Mouse (Mus musculus) heart, adult 11 months (tissue): ENCODE measurements around the gene Popdc2.
"Not testable (repeated sequence)": the region's sequence is repeated elsewhere in the genome, so short reads cannot be mapped to it uniquely, and the experiment has no call there.

ENCODE experiments used
- DNase-seq: peaks from one replicate; pipeline ENCODE4 v3.0.0; 2022

The Popdc2 gene

DNA sequence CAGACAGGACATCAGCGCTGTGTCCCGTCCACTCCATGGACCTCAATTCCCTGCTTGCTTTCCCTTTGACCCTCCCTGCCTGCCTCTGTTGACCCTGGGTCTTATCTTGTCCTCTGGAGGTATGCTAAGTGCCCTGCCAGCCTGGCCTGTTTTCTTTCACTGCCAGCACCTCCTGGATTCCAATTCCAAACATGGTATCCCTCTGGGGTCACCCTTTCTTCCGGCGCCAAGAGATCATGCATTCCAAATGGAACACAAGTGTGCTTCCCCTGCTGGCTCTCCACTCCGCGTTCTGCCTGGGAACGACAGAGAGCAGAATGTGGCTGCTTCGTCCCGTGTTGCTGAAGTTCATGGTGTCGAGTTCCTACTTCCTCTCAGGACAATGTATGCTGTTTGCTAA is at the start of gene Popdc2:
Gene Popdc2, plus strand, starts transcription at position 277 of the 400 bp plus-strand sequence.
- peak; percentile 99 for DNase-seq

DNA sequence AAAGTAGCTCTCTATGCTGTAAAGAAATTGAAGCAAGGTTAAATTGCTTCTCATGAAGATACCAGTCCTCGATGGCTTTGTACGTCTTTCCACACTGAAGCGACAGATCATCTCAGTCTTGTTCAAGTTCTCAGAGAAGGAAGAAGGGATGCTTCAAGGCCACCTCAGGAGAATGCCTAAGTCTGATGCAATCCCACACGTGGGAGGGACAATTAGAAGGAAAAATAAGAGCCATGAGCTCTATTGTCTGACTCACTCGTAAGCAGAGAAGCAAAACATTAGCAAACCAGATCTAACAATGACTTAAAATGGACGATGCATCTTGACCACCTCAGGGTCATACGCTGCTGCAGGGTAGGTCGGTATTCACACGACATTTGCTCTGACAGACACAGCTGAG is 43.5 kb upstream of the Popdc2 start:
- no peak for DNase-seq

DNA sequence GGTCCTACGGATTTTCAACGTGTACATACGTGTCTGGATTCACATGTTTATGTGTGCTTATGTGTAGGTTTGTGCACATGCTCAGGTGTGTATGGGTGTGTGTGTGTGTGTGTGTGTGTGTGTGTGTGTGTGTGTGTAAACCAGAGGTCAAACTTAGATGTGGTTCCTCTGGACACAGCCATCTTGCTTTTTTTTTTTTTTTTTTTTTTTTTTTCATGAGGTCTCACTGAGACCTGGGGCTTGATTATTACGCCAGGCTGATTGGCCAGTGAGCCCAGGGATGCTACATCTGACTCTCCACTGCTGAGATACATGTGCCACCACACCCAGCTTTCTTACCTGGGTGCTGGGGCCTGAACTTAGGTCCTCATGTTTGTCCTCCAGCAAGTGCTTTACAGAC is 42.9 kb upstream of the Popdc2 start:
- no peak for DNase-seq

DNA sequence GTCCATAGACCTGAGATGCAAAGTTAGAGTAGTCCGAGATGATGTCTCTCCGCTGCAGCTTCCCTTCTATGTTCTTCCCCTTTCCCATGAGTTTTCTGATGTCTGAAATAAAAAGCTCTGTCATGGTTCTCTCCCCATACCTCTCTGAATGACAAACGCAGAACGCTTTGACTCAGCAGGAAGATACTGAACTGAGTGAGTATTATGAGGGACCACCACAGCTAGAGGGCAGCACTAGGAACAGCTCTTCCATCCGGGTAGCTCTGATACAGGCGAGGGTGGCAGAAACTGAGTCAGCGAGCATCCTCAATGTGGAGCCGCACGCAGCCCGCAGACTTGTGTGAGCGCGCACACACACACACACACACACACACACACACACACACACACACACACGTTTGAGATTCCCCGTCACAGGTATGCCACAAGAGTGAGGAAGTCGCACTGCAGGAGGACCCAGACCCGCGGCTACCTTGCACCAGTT is 40.5 kb upstream of the Popdc2 start:
- DNase-seq: no peak

DNA sequence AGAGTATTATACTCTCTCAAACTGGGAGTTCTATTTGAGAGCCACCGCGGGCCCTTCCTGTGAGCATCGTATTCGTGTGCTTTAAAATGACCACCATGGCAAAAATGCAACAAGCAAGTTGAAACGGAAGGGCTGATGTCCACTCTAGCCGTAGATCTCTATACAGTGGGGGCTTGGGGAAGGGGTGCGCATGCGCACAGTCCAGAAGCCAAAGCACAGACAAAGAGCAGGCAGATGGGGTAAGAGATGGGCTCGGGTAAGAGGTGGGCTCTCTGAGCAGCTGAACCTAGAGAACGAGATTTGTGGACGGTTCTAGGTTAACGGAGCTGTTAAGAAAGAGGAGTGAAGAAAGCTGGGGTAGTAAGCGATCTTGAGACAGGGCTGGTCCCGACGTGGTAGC is 37.7 kb upstream of the Popdc2 start:
- DNase-seq: no peak

DNA sequence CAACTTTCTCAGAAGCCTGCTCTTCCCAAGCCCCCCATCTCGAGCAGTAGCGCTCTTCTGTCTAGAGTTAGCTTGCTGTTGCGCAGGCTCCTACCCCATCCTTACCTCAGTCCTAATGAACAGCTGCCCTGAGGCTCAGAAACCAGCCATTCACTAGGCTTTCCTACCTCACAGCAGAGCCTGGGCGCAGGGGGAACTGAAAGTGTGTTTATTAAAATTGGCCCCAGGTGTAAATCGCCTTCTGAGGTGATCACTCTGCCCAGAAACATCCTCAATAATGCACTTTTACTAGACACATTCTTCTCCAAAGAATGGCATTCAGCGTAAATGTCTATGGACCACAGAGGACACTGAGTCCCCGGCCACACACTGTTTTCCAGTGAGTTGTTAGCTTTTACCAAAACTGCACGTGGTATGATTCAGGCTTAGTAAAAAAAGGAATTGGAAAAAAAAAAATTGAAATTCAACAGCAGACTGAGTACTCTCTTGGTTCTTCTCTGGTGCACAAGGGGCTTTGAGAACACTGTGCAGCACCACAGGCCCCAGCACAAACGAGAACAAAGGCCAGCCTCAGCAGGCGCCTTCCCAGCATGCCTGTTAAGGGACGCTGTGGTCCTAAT is 35.1 kb upstream of the Popdc2 start:
- no peak for DNase-seq

DNA sequence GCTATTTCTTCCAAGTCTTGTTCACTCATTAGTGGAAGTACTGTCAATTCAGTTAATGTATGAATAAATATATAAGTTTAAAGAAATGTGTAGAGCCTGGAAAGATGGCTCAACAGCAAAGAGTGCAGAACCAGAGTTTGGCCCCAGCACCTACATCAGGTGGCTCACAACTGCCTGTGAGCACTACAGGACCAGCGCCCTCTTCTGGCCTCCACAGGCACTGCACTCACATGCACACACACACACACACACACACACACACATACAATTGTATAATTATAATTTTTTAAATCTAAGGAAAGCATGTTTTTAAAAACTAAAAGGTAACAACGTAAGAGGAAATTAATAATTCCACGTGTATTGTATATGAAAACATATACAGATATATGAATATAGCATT is 32.7 kb upstream of the Popdc2 start:
- DNase-seq: no peak

DNA sequence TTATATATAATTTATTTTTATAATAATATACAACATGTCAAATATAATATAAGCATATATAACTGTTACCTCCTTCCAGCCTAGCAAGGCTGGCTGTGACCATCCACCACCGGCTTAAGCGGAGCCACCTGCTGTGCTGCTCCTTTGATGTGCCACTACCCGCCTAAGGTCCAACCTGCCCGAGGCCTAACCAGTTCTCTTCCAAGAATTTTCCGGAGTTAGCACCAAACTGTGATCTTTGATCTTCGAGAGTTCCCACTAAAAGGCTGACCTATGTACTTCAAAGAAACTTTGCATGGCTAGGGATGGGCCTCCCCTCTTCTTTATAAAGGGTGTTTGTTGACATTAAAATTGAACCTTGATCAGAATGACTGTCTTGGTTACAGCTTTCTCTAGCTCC is 27.6 kb upstream of the Popdc2 start:
- DNase-seq: no peak

DNA sequence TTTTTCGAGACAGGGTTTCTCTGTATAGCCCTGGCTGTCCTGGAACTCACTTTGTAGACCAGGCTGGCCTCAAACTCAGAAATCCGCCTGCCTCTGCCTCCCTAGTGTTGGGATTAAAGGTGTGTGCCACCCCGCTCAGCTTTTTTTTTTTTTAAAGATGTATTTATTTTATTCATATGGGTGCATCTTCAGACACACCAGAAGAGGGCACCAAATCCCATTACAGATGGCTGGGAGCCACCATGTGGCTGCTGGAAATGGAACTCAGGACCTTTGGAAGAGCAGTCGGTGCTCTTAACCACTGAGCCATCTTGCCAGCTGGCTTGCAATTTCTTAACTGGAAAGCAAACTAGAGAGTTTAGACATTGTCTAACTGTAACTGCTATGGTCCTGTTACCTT is 23.9 kb upstream of the Popdc2 start:
- DNase-seq: not testable (repeated sequence)

DNA sequence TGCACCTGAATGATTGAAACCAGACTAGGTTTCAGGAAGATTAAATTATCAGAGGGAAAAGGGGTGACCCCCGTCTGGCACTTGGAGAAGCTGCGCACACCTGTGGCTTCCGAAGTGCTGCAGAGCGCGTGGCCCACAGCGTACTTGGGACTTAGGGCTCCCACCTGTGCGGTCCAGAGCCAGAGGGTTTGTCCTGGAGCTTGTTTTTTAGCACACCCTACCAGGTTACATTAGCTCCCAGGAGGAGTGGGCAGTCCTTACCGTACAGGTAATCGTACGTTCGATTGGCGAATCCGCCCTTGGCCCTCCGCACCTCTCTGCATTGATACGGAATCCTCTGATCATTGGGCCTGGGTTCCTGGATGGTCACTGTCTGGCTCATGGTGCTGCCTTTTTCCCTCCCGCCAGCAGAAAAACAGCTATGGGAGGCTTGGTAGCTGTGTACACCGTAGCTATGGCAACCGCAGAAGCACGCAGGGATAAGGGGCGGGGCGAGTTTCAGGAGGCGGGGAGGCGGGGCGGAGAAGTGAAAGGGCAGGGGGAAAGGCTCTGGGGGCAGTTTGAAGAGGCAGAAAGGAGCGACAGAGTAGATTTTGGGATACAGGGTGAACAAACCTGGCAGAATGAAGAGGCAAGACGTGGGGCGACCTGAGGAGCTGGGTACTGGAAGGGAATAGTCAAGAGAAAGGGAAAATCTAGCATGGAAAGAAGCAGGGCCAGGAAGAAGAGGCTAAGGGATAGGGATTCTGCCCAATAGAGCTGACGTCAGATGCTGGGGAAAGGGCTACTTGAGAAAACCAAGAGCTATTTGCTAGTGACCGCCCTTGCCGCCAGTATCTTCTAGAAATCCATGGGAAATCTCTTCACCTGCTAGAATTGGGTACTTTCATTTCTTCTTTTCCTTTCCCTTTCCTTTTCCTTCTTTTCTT is 20.3 kb upstream of the Popdc2 start, which contains the start of gene Maats1:
Gene Maats1, minus strand, starts transcription at position 748 of the 929 bp plus-strand sequence.
- peak; percentile 98 for DNase-seq

DNA sequence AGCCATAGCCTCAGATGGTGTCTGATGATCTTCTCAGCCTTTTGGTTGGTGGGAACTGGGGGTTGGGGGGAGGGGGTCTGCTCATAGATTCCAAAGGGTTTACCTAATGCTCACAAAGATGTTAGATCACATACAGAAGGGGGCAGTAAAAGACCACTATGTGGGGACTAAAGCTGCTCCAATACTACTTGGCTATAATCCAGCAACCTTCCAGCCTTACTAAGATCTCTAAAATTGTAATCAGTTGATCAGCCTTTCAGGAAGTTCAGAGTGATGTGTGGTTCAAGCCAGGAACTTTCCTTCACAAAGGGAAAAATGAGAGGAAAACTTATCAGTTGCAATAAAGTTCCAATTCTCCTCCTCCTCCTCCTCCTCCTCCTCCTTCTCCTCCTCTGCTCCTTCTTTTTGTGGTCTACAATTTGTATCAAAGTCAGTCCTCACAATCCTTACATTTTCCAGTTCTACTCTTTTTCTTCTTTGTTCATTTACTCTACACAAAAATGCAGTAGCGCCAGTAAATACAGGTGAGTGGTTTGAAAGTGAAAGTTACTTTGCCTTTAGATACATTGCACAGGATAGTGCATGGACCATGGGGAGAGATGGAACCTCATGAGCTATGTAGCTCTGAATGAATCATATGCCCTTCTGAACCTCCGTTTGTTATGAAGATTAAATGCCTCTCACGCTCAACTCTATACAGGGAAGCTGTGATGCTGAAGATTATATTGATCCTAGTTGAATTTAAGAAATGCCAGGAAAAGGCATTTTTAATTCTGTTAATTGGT is 16.9 kb upstream of the Popdc2 start:
- peak; percentile 79 for DNase-seq

DNA sequence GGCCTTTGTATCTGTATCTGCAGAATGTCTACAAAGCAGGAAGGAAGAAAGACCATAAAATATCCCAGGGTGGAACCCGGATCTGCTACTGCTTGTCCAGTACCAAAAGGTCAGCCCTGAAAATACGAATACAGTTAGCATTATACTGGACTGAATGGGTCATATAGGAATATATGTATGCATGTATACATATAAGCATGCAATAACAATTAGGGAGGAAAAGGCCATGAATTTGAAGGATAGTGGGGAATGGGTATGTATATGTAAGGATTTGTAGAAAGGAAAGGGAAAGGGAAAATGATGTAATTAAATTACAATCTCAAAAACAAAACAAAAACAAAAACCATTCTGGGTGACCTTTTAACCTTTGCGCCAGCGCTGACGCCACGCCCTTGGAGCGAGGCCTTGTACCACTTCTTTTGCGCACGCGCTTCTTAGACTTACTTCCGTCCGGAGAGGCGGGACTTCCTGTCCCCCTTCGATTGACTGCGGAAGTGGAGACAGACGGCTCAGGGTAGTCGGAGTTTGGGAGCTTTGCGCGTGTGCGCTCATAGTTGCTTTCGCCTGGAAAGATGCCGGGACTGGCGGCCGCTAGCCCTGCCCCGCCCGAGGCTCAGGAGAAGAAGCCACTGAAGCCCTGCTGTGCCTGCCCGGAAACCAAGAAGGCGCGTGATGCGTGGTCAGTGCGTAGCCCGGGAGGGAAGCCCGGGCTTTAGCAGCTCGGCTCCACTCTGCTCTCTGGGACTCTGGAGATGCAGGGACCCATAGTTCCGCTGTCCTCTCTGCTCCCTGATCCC is 15.3 kb upstream of the Popdc2 start, which contains the start of the genes Cox17 and Gm21987:
Gene Cox17, plus strand, starts transcription at position 463 of the 797 bp plus-strand sequence.
Gene Gm21987, plus strand, starts transcription at position 512 of the 797 bp plus-strand sequence.
- peak; percentile 100 for DNase-seq

DNA sequence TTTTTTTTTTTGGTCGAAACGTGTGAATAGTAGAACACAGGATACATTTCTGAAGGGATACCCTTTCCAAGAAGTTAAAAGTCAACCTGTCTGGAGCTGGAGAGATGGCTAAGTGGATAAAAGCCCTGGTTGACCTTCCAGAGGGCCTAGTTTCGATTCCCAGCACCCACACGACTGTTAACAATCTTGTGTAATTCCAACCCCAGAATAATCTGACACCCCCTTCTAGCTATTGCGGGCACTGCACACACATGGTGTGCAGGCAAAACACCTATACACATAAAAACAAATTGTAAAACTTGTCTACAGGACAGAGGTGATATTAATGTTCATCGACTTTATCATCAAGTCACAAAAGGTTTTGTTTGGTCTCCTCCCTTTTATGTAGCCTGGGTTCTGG is 14.4 kb upstream of the Popdc2 start:
- DNase-seq: no peak

DNA sequence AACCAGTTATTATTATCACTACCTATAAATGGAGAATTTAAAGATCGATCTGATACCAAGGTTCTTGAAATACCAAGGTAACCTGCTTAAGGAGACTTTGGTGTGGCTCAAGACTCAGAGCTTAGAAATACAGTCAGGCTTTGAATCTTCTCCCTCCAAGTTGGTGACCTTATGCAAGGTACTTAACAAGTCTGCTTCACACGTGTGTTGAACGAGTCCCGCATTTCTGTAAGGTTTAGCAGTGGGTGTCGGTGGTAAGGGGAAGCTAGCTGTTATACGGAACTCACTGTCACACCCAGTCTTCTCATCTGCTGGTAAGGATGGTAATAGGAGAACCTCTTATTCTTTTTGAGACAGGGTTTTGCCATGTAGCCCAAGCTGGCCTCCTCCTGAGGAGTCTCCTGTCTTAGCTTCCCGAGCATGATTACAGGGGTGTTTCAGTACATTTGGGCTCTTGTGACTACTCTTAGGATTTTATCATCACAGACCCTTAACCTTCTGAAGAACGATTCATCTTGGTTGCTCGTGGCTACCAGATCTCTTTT is 13.7 kb upstream of the Popdc2 start:
- peak; percentile 64 for DNase-seq

DNA sequence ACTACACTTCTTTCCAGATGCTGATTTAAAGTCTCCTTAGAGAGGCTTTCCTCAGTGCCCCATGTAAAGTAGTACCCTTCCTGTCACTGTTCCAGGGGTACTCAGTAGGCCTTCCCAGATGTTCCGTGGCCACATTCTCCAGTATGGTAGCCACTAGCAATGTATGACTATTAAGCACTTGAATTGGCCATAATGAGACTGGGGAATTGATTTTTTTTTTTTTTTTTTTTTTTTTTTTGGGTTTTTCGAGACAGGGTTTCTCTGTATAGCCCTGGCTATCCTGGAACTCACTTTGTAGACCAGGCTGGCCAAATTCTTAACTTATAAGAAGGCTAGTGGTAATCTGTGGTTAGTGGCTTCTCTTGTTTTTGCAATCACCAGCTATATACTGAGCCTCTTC is 12.1 kb upstream of the Popdc2 start:
- DNase-seq: no peak

DNA sequence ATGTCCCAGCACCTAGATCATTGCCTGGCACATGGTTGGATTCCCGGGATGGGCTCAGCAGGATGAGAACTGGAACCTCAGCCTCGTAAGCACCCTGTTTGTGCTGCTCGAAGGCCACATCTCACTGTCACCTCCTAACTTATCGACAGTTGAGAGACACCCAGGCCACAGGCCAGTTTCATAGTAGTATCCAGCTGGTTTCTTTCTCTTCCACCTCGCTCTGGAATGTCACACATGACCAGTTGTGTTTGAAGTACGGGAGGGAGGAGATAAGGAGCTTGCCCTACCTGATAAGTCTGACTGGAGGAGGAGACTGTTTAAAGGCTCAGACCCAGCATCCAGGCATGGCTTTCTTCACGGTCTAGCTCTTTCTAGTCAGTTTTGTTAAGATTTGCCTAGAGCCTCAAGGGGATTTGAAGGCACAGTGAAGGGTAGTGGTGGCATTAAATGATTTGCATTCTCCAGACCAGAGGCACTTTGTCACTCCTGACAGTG is 11.6 kb upstream of the Popdc2 start:
- DNase-seq: peak; percentile 99

DNA sequence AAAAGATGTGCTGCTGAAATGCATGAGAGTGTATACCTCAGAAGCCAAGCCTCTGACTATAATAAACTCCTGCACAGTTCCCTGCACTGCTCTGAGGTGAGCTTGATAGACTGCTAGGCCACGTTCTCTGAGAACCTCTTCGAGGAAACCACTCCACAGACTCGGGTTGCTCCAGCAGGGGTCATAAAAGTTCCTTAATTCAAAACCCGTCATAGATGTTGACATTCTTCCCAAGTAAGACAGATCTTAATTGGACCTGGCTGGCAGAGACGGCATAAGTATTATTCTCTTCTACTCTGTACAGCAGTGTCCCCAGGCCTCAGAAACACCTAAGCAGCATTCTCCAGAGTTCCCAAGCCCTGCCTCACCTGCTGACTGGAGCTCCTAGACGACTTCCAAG is 11.1 kb upstream of the Popdc2 start:
- DNase-seq: peak; percentile 71

DNA sequence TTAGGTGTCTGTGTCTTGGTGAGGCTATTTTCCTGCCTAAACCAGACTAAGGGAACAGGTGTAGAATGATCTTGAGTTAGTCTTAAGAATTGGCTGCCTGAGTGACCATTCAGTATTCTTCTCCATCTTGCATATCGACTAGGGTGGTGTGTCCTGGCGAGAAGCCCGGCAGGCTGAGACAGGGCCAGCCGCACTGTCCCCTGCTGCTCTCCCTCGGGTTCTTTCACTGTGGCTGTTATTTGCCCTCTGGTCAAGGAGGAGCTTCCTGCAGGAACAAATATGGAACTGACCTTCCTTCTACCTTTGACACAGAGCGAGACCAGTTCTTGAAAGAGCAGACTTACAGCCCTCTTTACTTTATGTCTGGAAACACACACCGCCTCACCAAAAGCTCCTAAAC is 10.0 kb upstream of the Popdc2 start:
- DNase-seq: peak; percentile 96

DNA sequence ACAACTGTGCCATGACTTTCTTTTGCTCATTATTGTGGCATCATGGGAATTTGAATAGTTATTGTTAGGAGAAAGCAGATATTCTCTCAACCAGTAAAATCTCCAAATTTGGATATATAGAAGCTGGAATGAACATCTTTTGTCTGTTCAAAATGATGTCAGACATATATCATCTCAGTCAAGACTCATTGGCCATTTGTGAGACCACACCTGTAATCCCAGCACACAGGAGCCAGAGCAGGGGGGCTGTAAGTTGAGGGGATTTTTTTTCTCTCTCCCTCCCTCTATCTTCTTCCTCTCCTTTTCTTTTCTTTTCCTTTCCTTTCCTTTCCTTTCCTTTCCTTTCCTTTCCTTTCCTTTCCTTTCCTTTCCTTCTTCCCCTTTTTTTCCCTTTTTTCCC is 9.2 kb upstream of the Popdc2 start:
- DNase-seq: no peak

DNA sequence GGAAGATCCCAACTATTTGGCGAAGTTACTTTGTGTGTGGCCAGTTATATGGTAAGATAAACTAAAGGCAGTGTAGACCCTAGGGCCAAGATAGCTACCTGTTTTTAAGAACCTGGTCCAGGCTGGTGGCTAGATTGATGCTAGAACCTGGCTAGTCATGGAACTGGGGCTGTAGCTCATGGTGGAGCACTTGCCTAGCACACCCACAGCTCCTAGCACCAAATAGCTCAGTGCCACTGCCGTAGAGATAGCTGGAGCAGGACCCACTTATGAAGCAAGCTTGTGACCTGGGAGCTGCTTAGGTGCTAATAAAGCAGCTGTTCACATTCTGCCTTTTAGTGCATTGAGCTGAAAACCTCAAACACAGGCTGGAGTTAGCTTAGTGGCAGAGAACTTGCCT is 8.4 kb upstream of the Popdc2 start:
- peak; percentile 79 for DNase-seq

DNA sequence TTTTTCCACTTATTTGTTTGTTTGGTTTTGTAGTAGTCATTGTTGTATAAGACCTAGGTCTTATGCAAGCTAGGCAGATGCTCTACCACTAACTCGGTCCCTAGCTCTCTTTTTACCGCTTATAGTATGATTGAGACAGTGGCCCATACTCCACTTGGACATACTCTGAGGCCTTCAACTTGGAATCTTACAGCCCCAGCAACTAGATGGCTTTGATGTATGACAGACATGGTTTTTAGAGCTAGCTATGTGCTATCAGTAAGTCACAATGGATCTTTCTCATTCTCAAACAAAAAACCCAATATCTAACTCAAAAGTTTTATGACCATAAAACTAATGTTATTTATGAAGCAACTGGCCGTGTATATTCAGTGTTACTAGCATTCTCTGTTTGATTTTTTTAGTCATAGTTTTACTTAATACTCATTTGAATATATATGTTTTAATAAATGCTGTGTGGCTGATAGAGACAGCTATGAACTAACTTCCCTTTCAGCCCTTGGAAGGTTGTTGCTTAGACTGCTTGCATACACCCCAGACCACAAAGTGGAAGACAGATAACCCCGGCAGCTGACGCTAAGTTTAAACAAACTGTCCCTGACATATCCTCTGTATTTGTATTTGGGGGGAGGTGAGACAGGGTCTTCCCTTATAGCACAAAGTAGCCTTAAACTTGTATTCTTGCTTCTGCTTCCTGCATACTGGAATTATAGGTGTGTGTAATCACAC is 7.7 kb upstream of the Popdc2 start:
- DNase-seq: no peak
